Mouse (Mus musculus): Measurements from ENCODE around the gene Sult4a1. TPM values are rescaled to one million over a fixed set of nuclear protein-coding genes. Genes with fewer than 3 reads are reported as not detected.

Sult4a1 gene
- total and polyA plus RNA-seq, 3 experiments = not detected

DNA sequence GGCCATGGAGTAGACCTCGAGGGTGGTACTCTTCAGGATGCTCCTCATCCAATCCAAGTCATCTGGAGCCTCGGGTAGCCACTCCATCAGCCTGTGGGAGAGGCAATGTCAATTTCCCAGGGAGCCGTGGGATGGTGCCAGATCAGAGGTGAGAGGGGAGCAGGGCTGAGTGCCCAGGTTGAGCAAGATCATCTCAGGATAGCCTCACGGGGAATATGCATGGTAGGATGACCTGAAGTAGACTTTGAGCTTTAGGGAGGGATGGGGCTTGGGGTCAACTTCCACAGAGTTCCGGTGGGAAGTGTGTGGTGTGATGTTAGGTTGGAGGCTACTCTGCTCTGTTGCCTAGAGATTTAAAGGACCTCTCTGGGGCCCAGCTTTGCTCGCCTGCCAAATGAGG lies 8.3 kb upstream of the Sult4a1 start:
- Histone ChIP-seq H3K4me1 (ENCODE audit: control insufficient read depth in 1 of 2, insufficient read depth in 2 of 2) (no peaks in the 10 kb centered on the region), H3K4me2 (ENCODE audit: insufficient read depth, low read depth, poor library complexity, severe bottlenecking) (no peak overlapping the region), H3K79me2 (replicated peaks; ENCODE audit: control insufficient read depth, extremely low read depth, insufficient read depth, poor library complexity, severe bottlenecking) (no peaks in the 10 kb centered on the region), H3K27me3 (replicated peaks) (peaks cover 59% of the 10 kb centered on the region), H3K4me3 (replicated peaks in 1 of 3; ENCODE audit: low read depth in 2 of 3, low read length in 2 of 3, poor library complexity in 1 of 3) (no peak overlapping the region), H3K36me3 (replicated peaks in 1 of 2; ENCODE audit: control insufficient read depth in 1 of 2, insufficient read depth in 1 of 2, low read length in 1 of 2) (no peaks in the 10 kb centered on the region), H3K9ac (ENCODE audit: insufficient read depth, low read depth) (no peak overlapping the region), H3K9me3 (replicated peaks; ENCODE audit: low read length) (peaks cover 9% of the 10 kb centered on the region), H3K27ac (ENCODE audit: insufficient read depth, low read depth) (no peak overlapping the region)
- TF ChIP-seq CTCF (conservative IDR thresholded peaks at IDR 0.05 in 1 of 2, IDR thresholded peaks at IDR 0.05 in 1 of 2; ENCODE audit: low read depth in 2 of 2, low read length in 2 of 2) (no peak), MYC (IDR thresholded peaks at IDR 0.05; ENCODE audit: low read depth, low read length) (no peak), GABPA (IDR thresholded peaks at IDR 0.05; ENCODE audit: insufficient replicate concordance, low read depth, low read length) (no peak), IRF4 (IDR thresholded peaks at IDR 0.05; ENCODE audit: low read depth, low read length) (no peak), POLR2A (IDR thresholded peaks at IDR 0.05; ENCODE audit: low read depth, low read length) (no peak), KAT2A (IDR thresholded peaks at IDR 0.05; ENCODE audit: insufficient replicate concordance, low read length) (no peak), RCOR1 (conservative IDR thresholded peaks at IDR 0.05; ENCODE audit: low read depth, low read length) (no peak), USF2 (conservative IDR thresholded peaks at IDR 0.05; ENCODE audit: low read depth, low read length) (no peak), ZKSCAN1 (IDR thresholded peaks at IDR 0.05; ENCODE audit: borderline replicate concordance, low read depth, low read length) (no peak), RAD21 (IDR thresholded peaks at IDR 0.05; ENCODE audit: low read depth, low read length) (no peak), POLR2AphosphoS2 (IDR thresholded peaks at IDR 0.05; ENCODE audit: low read depth, low read length) (no peak), MAX (IDR thresholded peaks at IDR 0.05; ENCODE audit: low read length) (no peak), TBP (conservative IDR thresholded peaks at IDR 0.05; ENCODE audit: low read depth, low read length) (no peak), E2F4 (IDR thresholded peaks at IDR 0.05; ENCODE audit: insufficient replicate concordance, low read depth, low read length) (no peak), BHLHE40 (IDR thresholded peaks at IDR 0.05; ENCODE audit: low read depth, low read length) (no peak), ZMIZ1 (IDR thresholded peaks at IDR 0.05; ENCODE audit: low read depth, low read length) (no peak)
- in situ Hi-C loops (cut with MboI; ENCODE audit: low pct_ligation_motif_present, low pct_unique_long_range_greater_than_20kb, low sequenced_read_pairs) (loop anchor here (25.0 kb wide), 1 partner anchor 498 kb away; no protein-coding TSS in a partner anchor), dilution Hi-C loops (cut with MboI; ENCODE audit: extremely low pct_ligation_motif_present, extremely low pct_unique_long_range_greater_than_20kb, low sequenced_read_pairs) (no loop called here)
- no peak for DNase-seq (ENCODE audit: extremely low read depth)

DNA sequence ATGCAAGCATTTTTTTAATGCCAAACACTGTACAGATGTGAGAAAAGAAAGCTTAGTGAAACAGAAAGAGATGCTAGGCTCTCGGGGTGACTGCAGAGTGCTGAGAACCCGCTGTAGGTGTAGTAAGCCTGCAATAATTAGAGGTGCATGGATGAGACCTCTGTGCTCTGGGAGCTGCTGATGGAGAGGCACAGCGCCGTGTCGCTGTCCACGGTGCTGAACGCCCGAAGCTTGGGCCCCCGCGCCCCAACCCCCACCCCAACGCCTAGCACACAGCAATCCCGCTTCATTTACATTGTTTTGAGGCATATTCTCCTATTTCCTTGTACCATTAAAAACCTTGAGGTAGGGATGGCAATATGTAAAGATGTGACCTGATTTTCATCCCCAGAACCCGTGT lies 3.3 kb upstream of the Sult4a1 start:
- Histone ChIP-seq H3K9me3 (replicated peaks; ENCODE audit: low read length) (no peaks in the 10 kb centered on the region), H3K27ac (ENCODE audit: insufficient read depth, low read depth) (no peak overlapping the region), H3K27me3 (replicated peaks) (peaks cover 36% of the 10 kb centered on the region), H3K4me1 (ENCODE audit: control insufficient read depth in 1 of 2, insufficient read depth in 2 of 2) (no peaks in the 10 kb centered on the region), H3K9ac (ENCODE audit: insufficient read depth, low read depth) (no peak overlapping the region), H3K79me2 (replicated peaks; ENCODE audit: control insufficient read depth, extremely low read depth, insufficient read depth, poor library complexity, severe bottlenecking) (no peaks in the 10 kb centered on the region), H3K4me2 (ENCODE audit: insufficient read depth, low read depth, poor library complexity, severe bottlenecking) (no peak overlapping the region), H3K36me3 (replicated peaks in 1 of 2; ENCODE audit: control insufficient read depth in 1 of 2, insufficient read depth in 1 of 2, low read length in 1 of 2) (no peaks in the 10 kb centered on the region), H3K4me3 (replicated peaks in 1 of 3; ENCODE audit: low read depth in 2 of 3, low read length in 2 of 3, poor library complexity in 1 of 3) (no peak overlapping the region)
- in situ Hi-C loops (cut with MboI; ENCODE audit: low pct_ligation_motif_present, low pct_unique_long_range_greater_than_20kb, low sequenced_read_pairs) (loop anchor here (25.0 kb wide), 1 partner anchor 503 kb away; no protein-coding TSS in a partner anchor), dilution Hi-C loops (cut with MboI; ENCODE audit: extremely low pct_ligation_motif_present, extremely low pct_unique_long_range_greater_than_20kb, low sequenced_read_pairs) (no loop called here)
- peak; percentile 3 for DNase-seq (ENCODE audit: extremely low read depth)
- no peak for TF ChIP-seq MAZ (IDR thresholded peaks at IDR 0.05; ENCODE audit: low read depth, low read length)
- TF ChIP-seq ELF1 (IDR thresholded peaks at IDR 0.05; ENCODE audit: low read depth, low read length) = no peak
- TF ChIP-seq MAFK (IDR thresholded peaks at IDR 0.05; ENCODE audit: insufficient replicate concordance, low read length) = no peak
- TF ChIP-seq JUND (conservative IDR thresholded peaks at IDR 0.05; ENCODE audit: low read depth, low read length) = no peak

Measured in CH12.LX (cell line).